Mouse (Mus musculus): Measurements from ENCODE around the gene Ccdc162. TPM values are rescaled to one million over a fixed set of nuclear protein-coding genes. Genes with fewer than 3 reads are reported as not detected.

The Ccdc162 gene
- total RNA-seq (2021), result under 1 TPM; 0.78 to 0.80 TPM

DNA sequence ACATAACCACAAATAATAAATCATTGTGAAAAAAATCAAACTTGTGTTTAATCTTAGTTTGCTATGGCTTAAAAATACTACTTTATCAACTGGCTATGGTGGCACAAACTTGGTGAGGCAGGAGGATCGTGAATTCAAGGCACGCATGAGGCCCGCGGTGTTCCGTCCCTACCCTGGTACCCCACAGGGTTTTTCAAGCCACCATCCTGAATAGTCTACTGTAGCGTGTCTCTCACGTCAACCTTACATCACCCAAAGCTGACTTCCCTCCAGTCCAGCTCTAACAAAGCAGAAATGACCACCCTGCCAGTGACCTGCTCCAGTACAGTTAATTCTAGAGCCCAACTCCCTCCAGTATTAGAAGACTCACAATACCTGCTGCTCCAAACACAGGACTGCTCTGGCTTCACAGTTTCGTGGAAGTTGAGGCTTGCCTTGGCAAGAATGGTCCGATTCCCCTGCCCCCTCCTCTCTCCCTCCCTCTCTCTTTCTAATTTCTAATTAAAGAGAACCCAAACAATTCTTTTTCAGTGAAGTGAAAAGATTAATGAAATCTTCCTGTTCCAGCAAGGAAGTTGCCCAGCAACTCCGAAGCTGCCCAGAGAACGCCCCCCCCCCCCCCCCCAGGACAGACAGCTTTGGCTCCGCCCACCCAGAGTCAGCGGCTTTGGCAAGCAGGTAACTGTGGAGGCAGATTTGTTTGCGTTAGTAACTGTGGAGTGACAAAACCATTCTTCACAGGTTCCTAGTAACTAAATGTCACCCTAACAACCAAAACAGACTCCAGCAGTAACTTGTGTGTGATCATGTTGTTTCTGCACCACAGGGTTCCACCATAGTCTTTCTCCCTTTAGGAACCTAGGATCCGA, at the start of gene Ccdc162:
Gene Ccdc162 (minus strand): TSS at position 606 of the 869 bp plus-strand sequence.
- no peak for DNase-seq

DNA sequence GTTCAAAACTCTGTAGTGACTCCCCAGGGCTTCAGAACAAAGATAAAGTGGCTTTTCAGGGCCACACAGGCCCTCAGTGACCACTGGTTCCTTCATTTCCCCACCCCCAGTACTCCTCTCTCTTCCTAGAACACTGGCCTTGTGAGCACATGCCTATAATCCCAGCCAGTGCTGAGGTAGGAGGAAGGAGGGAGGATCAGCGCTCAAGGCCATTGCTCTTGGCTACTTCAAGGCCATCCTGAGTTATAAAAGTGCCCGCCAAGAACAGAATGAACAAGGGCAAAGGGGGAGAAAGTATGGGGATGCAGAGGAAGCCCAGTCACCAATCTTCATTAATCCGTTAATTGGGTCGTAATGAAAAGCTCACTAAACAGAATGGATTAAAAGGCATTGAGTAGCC, 49.2 kb upstream of the Ccdc162 start:
- no peak for DNase-seq

DNA sequence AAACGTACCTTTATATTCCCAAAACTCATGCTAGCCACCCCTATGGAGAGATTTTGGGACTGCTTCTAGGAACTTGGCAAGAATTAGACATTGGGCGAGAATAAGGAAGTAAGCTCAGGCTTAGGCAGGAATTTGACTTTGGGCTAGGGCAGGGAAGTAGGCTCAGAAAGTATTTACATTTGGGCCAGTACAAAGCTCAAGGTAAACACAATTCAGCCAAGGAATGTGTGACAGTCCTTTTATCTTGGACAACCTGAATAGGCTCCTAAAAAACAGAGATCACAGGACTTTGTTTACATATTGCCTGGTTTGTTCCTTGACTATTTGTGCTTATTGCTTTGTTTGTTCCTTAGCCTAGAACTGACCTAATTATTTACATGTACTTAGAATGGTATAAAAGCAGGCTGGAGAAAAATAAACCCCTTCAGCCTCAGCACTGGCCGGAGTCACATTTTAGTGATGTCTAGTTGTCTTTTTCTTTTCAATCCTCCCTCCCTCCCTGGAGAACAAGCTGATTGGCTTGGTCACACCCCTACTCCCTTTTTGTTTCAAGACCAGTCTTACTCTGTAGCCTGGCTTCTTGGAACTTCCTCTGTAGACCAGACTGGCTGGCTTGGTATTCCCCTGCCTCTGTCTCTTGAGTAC, 47.4 kb upstream of the Ccdc162 start:
- no peak for DNase-seq

DNA sequence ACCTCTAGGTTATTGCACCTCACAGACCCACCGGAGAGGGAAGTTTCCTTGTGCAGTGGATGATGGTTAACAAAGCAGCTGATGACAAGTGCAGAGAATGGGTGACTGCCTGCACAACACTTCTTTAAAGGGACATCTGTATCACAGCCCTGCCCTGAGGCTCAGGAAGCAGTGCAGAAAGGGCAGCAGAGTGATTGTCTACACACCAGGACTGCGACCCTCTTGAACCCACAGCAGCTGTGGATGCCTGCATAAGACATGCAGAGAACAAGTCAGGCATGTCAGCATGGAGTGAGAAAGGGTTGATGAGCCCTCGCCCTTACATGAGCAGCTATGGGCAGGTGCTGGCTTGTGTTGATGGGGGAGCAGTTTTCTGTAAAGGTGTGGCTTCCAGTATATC, 44.4 kb upstream of the Ccdc162 start:
- no peak for DNase-seq

DNA sequence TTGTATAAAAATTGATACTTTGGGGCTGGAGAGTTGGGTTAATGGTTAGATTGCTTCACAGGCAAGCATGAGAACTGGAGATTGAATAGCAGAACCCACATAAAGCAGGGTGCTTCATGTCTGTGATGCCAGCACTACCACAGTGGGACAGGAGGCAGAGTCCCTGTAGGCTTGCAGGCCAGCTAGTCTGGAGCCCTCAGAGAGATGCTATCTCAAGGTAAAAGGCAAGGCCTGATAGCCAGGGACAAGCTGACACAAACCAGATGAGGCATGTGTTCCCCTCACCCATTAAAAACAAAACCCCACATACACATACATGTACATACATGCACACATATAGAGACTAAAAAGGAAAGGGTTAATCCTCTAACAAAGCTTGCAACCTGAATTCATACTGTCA, 41.6 kb upstream of the Ccdc162 start:
- no peak for DNase-seq

DNA sequence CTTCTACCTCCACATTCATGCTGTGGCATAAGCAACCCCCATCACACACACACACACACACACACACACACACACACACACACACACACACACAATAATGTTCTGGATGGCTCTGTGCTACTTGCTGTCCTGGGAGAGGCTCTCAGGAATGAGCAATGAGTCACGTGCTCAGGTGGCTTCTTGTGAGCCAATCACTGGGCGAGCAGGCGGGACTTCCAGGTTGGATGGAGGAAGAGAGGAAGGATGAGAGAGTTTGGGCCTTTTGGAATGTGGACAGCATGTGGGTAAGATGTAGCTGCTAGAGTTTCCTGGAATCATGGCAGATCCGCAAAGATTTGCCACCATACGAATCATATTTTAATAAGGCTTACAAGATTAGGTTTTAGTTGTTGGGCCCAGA, 40.8 kb upstream of the Ccdc162 start:
- no peak for DNase-seq

DNA sequence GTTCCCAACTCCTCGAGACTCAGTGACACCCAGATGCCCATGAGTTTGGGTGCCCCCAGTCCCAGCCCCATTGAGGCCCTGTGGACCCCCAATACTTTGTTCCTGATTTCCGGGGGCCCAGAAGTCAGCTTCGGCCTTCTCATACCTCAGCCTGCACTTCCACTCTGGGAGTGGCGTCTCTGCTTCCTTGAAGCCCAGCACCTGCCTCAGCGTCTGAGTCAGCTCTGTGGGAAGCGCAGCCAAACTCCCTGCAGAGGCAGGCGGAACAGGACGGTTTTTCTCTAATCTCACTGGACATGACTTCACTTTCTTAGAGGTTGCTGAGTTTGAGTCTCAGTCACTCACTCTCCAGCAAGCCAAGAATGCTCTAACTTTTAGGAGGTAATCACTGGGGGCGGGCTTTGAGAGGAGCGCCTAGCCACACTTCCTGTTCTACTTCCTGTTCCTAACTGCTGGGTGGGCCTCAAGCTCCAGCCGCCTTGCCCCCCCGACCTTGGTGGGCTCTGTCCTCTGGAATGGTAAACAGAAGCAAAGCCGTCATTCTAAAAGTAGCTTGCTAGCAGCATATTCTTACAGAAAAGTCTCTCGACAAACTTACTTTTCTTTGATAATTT, 35.5 kb upstream of the Ccdc162 start:
- no peak for DNase-seq

DNA sequence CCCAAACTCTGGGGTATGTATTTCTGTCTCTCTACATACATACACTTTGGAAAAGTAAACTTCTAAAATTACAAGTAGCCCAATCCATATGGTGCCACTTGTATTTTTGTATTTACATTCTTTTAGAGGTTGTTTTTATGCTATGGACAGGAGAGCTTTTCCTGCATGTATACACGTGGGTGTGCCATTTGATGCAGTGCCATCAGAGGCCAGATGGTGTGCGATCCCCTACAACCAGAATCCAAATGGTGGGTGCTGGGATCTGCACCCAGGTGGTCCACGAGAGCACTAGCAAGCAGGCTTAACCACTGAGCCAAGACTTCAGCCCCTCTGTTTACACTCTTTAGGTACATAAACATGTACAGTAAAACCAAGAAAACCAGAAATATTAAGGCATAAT, 32.9 kb upstream of the Ccdc162 start:
- no peak for DNase-seq

DNA sequence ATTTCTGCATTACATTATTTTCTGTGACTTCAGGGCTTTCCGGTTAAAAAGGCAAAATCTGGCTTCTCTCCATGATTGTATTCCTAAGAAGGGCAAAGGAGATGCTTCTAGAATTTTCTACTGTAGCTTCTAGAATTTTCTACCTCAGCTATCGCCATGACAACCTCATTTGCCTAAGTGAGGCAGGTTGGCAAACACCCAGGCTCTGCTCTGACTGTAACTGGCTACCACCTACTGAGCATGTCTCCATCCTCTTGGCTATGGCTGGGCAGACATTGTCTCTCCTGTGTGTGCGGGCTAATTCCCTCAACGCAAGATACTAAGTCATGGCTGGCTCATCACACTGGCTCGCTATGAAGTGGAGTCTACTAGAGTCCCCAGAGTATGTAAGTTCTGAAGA, 30.1 kb upstream of the Ccdc162 start:
- DNase-seq, result peak in 1 of 2 experiments; percentile 14

DNA sequence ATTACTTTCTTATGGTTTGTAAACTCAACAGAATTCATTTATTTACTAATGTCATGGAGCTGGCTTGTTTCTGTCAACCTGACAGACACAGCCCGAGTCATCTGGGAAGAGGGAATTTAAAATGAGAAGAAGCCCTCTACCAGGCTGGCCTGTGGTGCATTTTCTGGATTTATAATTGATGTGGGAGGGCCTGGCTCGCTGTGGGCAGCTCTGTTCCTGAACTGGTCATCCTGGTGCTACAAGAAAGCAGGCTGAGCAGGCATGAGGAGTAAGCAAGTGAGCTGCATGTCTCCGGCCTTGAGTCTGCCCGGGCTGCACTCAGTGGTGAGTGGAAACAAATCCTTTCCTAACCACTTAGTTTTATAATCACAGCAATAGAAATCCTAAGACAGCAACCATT, 27.6 kb upstream of the Ccdc162 start:
- no peak for DNase-seq

DNA sequence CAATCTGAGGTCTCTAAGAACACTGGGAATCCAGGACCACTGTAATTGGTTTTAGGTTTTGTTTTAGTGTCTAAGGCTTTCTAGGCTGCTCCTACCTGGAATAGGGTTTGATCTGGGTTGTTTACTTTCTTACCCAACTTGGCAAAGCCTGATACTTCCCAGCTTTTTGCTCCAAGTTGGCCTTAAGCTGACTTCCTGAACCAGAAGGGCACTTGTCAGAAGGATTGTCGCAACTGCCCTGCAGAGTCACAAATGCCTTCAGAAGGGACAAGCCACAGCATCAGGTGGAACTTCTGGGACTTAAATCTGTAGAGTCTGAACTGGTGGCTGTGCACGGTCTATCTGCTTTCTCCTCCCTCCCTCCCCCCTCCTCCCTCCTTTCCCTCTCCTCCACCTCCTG, 23.8 kb upstream of the Ccdc162 start:
- DNase-seq, result no peak

DNA sequence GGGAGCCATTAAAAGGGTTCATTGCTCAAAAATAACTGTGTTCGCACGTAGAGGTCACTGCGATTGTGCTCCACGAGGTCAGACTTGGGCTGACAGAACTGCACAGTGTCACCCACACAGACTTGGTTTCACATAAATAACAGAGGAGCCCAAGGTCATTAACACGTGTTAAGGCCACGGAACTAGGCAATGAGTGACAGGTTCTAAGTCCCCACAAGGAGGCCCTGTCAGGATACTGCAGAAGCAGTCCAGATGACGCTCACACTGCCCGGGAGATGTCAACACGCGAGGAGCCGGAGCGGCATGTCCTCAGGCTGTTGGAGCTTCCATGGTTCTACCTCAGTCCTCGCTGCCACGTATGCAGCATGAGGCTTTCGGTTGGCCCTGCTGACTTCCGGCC, 20.8 kb upstream of the Ccdc162 start:
- no peak for DNase-seq

DNA sequence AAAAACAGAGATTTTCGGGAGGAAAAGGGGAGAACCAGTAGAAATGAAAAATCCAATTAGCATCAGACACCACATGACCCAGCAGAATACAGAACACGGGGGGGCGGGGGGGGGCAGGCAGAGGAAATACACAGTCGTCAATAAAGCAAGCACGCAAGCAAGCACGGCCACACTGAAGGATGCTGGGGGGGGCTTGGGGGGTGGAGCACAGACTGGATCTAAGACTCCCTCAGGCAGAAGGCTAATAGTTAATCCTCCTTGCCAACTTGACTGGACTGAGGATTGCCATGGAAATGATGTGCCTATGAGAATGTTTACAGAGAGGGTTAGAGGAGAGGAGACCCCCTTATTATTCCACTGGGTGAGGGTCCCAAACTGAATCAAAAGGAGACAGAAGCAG, 19.0 kb upstream of the Ccdc162 start:
- DNase-seq, result no peak

DNA sequence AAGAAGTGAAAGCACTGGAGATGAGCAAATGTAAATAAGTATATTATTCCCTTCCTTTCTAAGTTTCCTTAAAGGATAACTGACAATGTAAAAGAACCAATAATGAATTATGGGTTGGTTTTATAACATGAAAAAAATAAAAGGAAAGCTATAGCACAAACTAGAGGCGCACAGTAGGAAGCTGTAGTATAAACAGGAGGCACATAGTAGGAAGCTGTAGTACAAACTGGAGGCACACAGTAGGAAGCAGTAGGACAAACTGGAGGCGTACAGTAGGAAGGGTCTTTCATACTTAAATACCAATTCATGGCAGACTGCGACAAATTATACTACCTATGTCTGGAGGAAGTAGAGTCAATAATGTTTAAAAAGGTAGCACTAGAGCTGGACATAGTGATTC, 16.8 kb upstream of the Ccdc162 start:
- DNase-seq, result no peak

DNA sequence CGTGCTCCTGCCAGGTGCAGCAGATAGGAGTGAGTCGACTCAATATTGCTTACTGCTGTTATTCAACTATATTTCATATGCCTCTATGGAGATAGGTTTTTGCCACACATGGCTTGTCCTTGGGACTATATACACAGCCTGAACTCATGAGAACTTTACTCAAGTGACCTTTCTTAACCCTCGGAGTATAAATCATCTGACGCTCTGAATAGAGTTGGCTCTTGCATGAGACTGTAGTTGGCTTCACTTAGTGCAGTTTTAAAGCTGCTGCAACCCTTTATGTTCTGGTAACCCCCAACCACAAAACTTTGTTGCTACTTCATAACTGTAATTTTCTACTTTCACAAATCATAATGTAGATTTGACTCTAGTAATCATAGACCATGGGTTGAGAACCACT, 15.5 kb upstream of the Ccdc162 start:
- DNase-seq, result no peak

DNA sequence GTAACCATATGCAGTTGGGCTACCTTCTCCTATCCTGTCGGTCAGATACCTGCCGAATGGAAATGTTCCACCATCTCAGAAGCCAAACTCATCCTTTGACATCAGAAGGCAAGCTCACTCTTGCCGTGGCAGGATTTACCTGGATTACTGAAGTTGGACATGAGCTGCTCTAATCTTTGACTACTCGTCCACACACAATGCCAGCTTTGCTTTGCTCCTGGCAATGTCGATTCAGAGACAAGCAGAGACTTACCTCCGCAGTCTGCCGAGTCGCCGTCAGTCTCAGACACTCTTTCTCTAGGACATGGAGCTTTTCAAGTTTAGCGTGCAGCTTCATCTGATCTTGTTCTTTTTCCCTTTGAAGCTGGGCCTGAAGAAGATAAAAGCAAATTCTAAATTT, 14.3 kb upstream of the Ccdc162 start:
- no peak for DNase-seq

DNA sequence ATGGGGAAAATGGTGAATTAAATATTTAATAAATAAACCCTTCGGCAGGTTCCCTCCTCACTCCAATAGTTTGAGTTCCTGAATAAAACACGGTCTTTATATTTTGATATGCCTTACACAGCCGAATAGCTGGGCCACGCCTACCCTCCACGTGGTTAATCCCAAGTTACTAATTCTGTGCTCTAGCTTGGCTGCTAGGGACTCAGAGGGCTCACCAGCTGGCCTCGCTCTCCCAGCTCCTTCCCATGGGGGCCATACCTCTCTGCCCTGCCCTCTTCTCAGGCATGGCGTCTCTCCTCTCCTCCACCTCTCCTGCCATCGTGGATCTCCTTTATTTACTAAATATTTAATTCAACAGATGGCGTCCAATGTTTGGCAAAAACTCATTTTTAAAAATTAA, 9.8 kb upstream of the Ccdc162 start:
- DNase-seq, result no peak

DNA sequence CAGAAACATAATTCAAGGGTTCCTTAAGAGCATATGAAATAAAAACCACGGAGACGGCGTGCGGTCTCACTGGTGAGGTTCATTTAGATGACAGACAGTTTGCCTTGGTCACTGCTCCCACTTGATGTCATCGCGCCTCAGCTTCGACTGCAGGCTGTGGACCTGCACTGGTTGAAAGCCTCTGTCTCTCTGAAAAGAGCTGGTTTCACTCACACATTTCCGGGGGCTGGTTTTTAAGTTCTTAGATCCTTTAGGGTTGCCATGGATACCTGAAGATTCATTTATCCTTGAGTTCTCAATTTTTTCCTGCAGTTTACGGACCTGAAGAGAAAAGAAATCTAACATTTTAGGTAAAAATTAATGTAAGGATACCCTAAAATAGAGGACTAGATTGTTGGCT, 3.2 kb upstream of the Ccdc162 start:
- no peak for DNase-seq

DNA sequence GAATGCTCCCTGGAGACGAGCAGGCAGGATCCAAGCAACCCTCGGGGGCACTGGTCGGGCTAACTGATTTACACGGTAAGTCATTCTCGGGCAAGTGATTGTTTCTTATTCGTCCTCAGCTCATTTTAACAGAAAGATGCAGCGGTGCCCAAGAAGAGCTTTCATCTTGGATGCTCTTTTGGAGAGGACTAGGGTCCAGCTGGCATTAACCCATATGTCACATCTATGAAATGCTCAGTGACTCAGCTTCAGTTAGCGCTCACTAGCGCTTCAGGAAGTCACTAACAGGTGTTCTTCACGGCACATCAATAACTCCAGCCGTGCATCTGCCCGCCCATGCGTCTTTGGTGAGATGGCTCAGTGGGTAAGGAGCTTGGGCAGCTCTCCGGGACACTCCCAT, 877 bp downstream of the Ccdc162 start:
- DNase-seq, result no peak

DNA sequence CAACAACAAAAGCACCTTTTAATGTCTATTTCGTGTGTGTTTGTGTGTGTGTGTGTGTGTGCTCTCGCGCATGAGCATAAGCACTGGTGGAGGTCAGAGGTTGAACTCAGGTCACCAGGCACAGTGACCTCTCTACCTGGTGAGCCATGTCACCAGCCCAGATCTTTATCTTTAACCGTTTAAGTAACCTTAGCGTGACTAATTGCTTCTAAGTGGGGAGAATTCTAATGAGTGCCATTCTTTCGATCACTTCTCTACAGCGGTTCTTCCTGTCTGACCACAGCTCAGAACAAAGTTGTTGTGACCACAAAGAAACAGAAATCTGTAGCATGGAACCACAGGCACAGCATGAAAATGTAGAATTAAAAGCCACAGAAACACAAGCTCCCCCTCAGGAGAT, 5.0 kb downstream of the Ccdc162 start:
- DNase-seq, result no peak

DNA sequence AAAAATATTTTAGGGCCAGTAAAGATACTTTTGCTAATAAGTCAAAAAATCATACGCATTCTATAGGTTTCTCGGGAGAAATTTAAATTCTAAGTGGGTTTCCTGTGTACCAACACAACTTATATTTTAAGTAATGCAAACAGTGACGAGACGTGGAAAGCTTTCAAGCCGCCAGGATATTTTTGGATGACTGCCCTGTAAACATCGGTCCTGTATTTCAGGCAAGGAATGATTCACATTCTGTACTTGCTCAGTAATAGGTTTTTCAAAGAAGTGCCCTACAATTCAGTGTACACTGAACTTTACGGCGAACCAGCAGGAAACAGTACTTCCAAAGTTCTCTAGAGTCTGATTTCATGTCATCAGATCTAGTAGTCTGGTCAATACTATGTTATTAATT, 5.7 kb downstream of the Ccdc162 start:
- DNase-seq, result no peak

DNA sequence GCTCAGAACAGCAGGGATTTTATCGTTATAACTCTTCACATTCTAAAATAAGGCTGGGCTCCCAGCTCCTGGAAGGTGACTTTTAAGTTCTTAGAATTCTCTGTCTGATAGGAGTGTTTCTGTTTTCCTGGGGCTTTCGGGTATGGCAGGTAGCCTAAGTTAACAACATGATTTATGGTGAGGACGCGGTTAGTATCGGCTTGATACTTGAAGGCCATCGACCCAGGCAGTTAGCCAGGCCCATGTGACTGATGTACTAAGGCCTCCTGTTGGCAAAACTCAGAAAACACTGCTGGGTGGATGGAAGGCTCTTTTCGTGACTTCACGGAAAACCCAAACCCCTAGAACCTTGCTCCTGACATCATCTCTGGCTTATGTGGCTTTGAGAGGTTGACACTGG, 7.1 kb downstream of the Ccdc162 start:
- no peak for DNase-seq

DNA sequence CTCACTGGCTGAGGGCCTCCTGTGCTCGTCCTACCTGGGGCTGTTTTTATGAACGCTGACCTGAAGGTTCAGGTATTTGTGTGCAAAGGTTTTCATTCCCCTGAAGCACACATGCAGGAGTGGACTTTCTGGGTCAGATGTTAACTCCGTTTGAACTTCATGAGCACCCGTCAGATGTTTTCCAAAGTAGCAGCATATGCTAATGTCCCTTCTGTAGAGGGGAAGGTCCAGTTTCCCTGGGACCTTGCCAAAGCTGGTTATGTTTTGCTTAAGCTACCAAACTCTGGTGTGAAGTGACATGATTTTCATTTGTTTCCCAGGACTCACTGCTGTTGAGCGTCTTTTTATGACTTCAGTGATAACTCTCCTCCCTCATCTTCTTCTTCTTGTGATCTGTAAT, 16.8 kb downstream of the Ccdc162 start:
- DNase-seq, result no peak

DNA sequence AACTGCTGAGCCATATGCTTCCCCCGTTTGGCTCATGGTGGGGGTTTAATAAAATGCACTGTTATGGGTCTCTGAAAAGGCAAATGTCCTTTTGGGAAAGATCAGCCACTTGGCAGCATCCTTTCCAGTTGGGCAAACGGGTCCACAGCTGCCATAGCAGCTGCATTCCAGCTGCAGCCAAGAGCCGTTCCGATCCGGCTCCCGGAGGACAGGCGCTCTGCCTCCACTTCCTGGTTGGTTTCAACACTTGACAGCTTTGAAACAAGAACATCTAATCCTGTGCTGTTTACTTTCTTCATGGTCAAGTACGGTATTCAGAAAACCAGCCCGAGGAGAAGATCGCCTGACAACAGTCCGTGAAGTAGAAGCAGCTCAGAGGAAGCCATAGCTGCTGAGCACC, 19.4 kb downstream of the Ccdc162 start:
- no peak for DNase-seq

Measured in layer of hippocampus, postnatal 36 days (tissue).